Mouse (Mus musculus) G1E (cell line): Measurements from ENCODE around the gene Rapgef6. TPM values are rescaled to one million over a fixed set of nuclear protein-coding genes. Genes with fewer than 3 reads are reported as not detected.
"Not testable (repeated sequence)": the region's sequence is repeated elsewhere in the genome, so short reads cannot be mapped to it uniquely, and the experiment has no call there.

ENCODE experiments used
- ATAC-seq: 2 replicates; pipeline ENCODE4 v1.8.0; 2016; ENCODE audit warnings: mild to moderate bottlenecking; ENCODE audit not compliant: insufficient number of reproducible peaks, poor library complexity, low FRiP score, severe bottlenecking; ENCODE audit errors: extremely low read depth
- DNase-seq: peaks from one replicate; pipeline ENCODE4 v3.0.0; 2012; ENCODE audit warnings: low spot score
- H3K27me3 ChIP-seq: 2 replicates; pipeline ENCODE4 v1.6.1; 2012; ENCODE audit warnings: mild to moderate bottlenecking, low read length, inconsistent platforms; ENCODE audit not compliant: insufficient read depth
- H3K36me3 ChIP-seq: replicated peaks from 2 replicates; pipeline ENCODE3; 2012; ENCODE audit warnings: mild to moderate bottlenecking, inconsistent platforms
- H3K4me1 ChIP-seq: 2 replicates; pipeline ENCODE4 v1.6.1; 2012; ENCODE audit warnings: low read depth, low read length, inconsistent platforms, mixed read lengths; ENCODE audit not compliant: insufficient read depth
- H3K4me3 ChIP-seq: 2 replicates; pipeline ENCODE4 v1.5.1; 2012; ENCODE audit warnings: low read depth, mild to moderate bottlenecking, inconsistent platforms, low read length, moderate library complexity, mixed read lengths
- H3K9me3 ChIP-seq: replicated peaks from 2 replicates; pipeline ENCODE4 v1.6.1; 2012; ENCODE audit warnings: inconsistent platforms
- CTCF ChIP-seq: IDR thresholded peaks from 2 replicates; pipeline ENCODE4 v1.5.1; 2012; ENCODE audit warnings: low read depth, low read length, inconsistent platforms, mixed read lengths
- GATA1 ChIP-seq: IDR thresholded peaks from 2 replicates; pipeline ENCODE4 v1.6.1; 2012; ENCODE audit warnings: borderline replicate concordance, low read length, inconsistent platforms, mixed read lengths
- GATA2 ChIP-seq: IDR thresholded peaks from 2 replicates; pipeline ENCODE4 v1.6.1; 2012; ENCODE audit warnings: low read depth, low read length, inconsistent platforms, borderline replicate concordance
- POLR2AphosphoS5 ChIP-seq: IDR thresholded peaks from 2 replicates; pipeline ENCODE4 v1.6.1; 2012; ENCODE audit warnings: low read depth, low read length, inconsistent platforms; ENCODE audit not compliant: insufficient replicate concordance
- TAL1 ChIP-seq: conservative IDR thresholded peaks from 2 replicates; pipeline ENCODE4 v1.6.1; 2012; ENCODE audit warnings: low read depth, low read length, inconsistent platforms, mixed read lengths
- polyA plus RNA-seq: library from polyadenylated mRNA; stranded (reverse); fragments of >175 nt; gene quantifications from 2 replicates; pipeline ENCODE4 v1.2.3, GENCODE M21; 2012
- total RNA-seq, 2 experiments: library from RNA; stranded (forward) in 1 of 2; stranded (reverse) in 1 of 2; fragments of 200-1000 nt in 1 of 2; fragments of >200 nt in 1 of 2; fragmentation: Nextera tagmentation in 1 of 2; gene quantifications; 2 replicates each; pipeline ENCODE4 v1.2.3; 2014 to 2017

Gene Rapgef6
- total and polyA plus RNA-seq, 3 experiments: 18.9 to 76.5 (median 49.0) TPM

GRCm38 (mm10) chr11:54597902-54598447 lies 75.3 kb downstream of the Rapgef6 start:
- no peak for TF ChIP-seq TAL1
- TF ChIP-seq CTCF: no peak
- no peak for TF ChIP-seq GATA2
- Histone ChIP-seq H3K27me3 (no peaks in the 10 kb centered on the region), H3K36me3 (peaks cover 12% of the 10 kb centered on the region), H3K4me1 (peaks cover 9% of the 10 kb centered on the region), H3K4me3 (no peak overlapping the region), H3K9me3 (no peaks in the 10 kb centered on the region)
- ATAC-seq: no peak
- no peak for DNase-seq

DNA sequence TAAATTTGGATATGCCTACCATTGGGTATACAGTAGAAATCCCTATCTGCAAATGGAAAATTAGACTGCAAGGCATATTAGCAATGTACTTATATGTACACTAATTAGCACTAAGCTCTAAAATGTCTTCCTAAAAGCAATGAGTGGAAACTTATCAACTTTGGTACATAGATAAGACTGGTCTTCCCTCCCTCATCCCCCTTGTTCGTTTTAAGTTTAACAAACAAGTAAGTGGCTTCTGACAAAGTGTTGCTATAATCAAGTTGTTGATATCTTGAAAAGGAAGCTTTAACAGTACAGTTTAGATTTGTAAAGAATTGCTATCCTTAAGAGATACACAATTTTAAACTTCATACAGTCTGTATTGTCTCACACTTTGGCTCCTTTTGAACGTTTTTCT lies 78.5 kb downstream of the Rapgef6 start:
- no peaks in the 10 kb centered on the region for H3K9me3 ChIP-seq
- H3K4me3 ChIP-seq: no peak overlapping the region
- no peaks in the 10 kb centered on the region for H3K27me3 ChIP-seq
- DNase-seq: no peak
- ATAC-seq: no peak
- peaks cover 6% of the 10 kb centered on the region; the same call in 1 of the 2 replicates for H3K4me1 ChIP-seq
- TF ChIP-seq TAL1 (no peak), GATA1 (no peak), POLR2AphosphoS5 (no peak)
- peaks cover 14% of the 10 kb centered on the region for H3K36me3 ChIP-seq

DNA sequence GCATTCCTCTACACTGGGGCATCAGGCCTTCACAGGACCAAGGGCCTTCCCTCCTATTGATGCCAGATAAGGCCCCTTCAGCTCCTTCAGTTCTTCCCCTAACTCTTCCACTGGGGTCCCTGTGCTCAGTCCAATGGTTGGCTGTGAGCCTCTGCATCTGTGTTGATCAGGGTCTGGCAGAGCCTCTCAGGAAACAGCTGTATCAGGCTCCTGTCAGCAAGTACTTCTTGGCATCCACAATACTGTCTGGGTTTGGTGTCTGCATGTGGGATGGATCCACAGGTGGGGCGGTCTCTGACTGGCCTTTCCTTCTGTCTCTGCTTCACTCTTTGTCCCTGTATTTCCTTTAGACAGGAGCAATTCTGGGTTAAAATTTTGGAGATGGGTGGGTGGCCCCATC lies 80.1 kb downstream of the Rapgef6 start:
- ATAC-seq, H3K27me3 ChIP-seq, DNase-seq, H3K4me3 ChIP-seq, H3K9me3 ChIP-seq, H3K4me1 ChIP-seq: not testable (repeated sequence)
- peaks cover 11% of the 10 kb centered on the region for H3K36me3 ChIP-seq

DNA sequence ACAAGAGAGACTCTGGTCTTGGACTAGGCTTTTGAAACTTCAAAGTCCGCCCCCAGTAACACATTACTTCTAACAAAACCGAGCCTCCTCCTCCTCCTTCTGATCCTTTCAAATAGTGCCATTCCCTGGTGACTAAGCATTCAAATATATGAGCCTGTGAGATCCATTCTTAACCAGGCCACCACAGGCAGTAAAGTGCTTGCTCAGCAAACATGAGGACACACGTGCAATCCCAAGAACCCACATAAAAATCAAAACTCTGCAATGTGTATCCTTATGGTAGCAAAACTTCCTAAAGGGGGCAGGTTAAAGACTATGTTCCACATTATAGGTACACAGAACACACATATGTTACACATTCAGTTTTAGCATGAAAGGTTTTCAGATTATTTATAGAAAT lies 81.8 kb downstream of the Rapgef6 start:
- no peak for DNase-seq
- Histone ChIP-seq H3K4me1 (peaks cover 4% of the 10 kb centered on the region; the same call in 1 of the 2 replicates), H3K36me3 (peaks cover 9% of the 10 kb centered on the region), H3K9me3 (no peaks in the 10 kb centered on the region), H3K27me3 (no peaks in the 10 kb centered on the region), H3K4me3 (no peak overlapping the region)
- TF ChIP-seq GATA1: no peak
- no peak for TF ChIP-seq CTCF
- no peak for ATAC-seq

DNA sequence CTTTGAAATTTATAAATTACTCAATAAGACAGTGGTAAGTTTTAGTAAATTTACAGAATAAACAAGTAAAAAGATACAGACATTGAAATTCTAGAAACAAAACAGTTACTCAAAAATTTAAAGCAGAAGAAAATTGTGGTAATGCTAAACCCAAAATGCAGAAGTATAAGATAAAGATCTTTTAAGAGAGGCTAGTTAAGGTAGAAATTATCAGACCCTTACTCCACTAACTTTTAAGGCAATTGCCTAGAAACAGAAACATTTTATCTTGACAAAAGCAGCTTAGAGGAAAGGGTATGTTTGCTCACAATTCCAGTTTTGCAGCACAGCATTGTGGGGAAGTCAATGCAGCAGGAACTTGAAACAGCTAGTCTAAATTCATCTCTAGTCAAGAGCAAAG lies 91.0 kb downstream of the Rapgef6 start:
- no peak for ATAC-seq
- Histone ChIP-seq H3K27me3 (no peaks in the 10 kb centered on the region), H3K4me1 (peaks cover 4% of the 10 kb centered on the region), H3K36me3 (peaks cover 18% of the 10 kb centered on the region), H3K9me3 (no peaks in the 10 kb centered on the region), H3K4me3 (no peak overlapping the region)
- no peak for TF ChIP-seq CTCF
- TF ChIP-seq POLR2AphosphoS5: no peak
- TF ChIP-seq GATA1: no peak
- TF ChIP-seq GATA2: no peak
- no peak for TF ChIP-seq TAL1
- DNase-seq: no peak

GRCm38 (mm10) chr11:54614560-54614959 lies 91.9 kb downstream of the Rapgef6 start:
- ATAC-seq (no peak), DNase-seq (no peak)
- H3K9me3 ChIP-seq: no peaks in the 10 kb centered on the region
- peaks cover 18% of the 10 kb centered on the region for H3K36me3 ChIP-seq
- no peaks in the 10 kb centered on the region for H3K27me3 ChIP-seq
- no peak overlapping the region for H3K4me3 ChIP-seq
- TF ChIP-seq POLR2AphosphoS5 (no peak), GATA1 (no peak), GATA2 (no peak), CTCF (no peak), TAL1 (no peak)
- H3K4me1 ChIP-seq: peaks cover 4% of the 10 kb centered on the region

- no peaks in the 10 kb centered on the region for H3K27me3 ChIP-seq
- H3K9me3 ChIP-seq: no peaks in the 10 kb centered on the region
- ATAC-seq (no peak), DNase-seq (no peak)
- peaks cover 2% of the 10 kb centered on the region for H3K4me1 ChIP-seq
- H3K36me3 ChIP-seq: peaks cover 37% of the 10 kb centered on the region
- no peak overlapping the region for H3K4me3 ChIP-seq
- TF ChIP-seq CTCF (no peak), POLR2AphosphoS5 (no peak), GATA2 (no peak), TAL1 (no peak), GATA1 (no peak)
Measured at GRCm38 (mm10) chr11:54618841-54619240, 96.2 kb downstream of the Rapgef6 start.
